Mouse (Mus musculus): Measurements from ENCODE around the gene Slc38a6.

DNA sequence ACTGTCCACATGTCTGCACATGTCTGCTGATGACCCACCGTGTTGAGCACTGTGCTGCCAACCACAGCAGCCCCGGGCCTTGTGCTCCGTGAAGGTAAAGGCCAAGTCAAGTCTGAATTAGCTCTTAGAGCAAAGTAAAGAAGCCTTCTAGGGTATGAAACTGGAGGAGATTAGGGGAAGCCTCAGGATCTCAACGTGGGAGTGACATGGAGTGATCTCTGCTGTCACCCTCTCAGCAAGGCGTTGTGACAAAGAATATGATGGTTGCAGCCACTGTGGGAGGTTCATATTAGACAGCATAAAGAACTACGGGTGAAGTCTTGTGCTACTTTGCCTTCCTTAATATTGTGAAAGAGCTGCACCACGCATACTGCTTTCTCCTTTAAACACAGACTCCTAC, 43.7 kb downstream of the Slc38a6 start:
- TF ChIP-seq MAFK (IDR thresholded peaks at IDR 0.05; ENCODE audit: insufficient read depth, low read depth, low read length) (no peak), ZNF384 (IDR thresholded peaks at IDR 0.05; ENCODE audit: low read depth, low read length) (no peak)

All from ES-E14 (cell line).